Mouse (Mus musculus): Measurements from ENCODE around the gene Tal1.

DNA sequence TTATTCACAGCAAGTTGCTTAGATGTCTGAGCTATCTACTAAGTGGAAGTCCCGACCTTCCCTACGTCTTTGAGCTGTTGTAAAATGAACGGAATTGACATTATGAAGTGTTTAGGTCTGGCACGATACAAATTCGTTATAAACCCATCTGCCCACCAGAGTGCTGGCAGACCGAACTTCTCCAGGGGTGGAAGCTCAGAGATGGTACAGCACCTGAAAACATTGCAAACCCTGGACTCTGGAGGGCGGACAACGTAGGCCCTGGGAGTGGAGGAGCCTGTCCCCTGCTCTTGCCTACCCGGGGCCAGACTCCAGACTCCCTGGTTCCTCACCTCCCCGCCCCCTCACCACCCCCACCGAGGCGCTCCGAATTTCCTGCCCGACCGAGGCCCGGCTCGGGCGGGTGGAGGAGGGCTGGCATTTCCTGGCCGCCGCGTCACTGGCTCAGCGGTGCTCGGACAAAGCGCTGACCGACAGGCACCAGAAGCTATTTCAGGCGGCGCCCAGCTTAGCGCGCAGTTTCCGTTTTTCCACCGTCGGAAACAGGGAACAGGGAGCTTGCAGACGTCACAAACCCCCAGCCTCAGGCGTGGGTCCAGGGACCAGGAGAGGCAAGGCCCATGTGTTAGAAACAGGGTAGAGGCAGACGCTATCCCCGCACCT lies 3.8 kb upstream of the Tal1 start:
- no peak for TF ChIP-seq CTCF (IDR thresholded peaks at IDR 0.05)
- TF ChIP-seq POLR2A (IDR thresholded peaks at IDR 0.05; ENCODE audit: insufficient read depth, low read depth, low read length), result peak; percentile 76
- 0 out of 2 replicates have a peak, but pooled peaks have one; percentile 31 for TF ChIP-seq EP300 (IDR thresholded peaks at IDR 0.05; ENCODE audit: insufficient read depth, low read depth, low read length)

Measured in heart, adult 2 months (tissue).